Mouse (Mus musculus): Measurements from ENCODE around the gene Smtnl2.

Smtnl2 gene

GRCm38 (mm10) chr11:72401068-72401467 is 10.4 kb downstream of the Smtnl2 start:
- DNase-seq (ENCODE audit: low read depth) = no peak

- DNase-seq (ENCODE audit: low read depth) = no peak
These were observed 13.5 kb downstream of the Smtnl2 start for GRCm38 (mm10) chr11:72397811-72398525.

- no peak for DNase-seq (ENCODE audit: low read depth)
These were observed 14.4 kb downstream of the Smtnl2 start for GRCm38 (mm10) chr11:72397072-72397471.

GRCm38 (mm10) chr11:72396621-72397020 is 14.9 kb downstream of the Smtnl2 start:
- DNase-seq (ENCODE audit: low read depth) = no peak

GRCm38 (mm10) chr11:72395652-72396051 is 15.9 kb downstream of the Smtnl2 start:
- DNase-seq (ENCODE audit: low read depth) = no peak

GRCm38 (mm10) chr11:72394694-72395093 is 16.8 kb downstream of the Smtnl2 start:
- no peak for DNase-seq (ENCODE audit: low read depth)

- no peak for DNase-seq (ENCODE audit: low read depth)
These were observed 17.8 kb downstream of the Smtnl2 start for GRCm38 (mm10) chr11:72393669-72394068.

- DNase-seq (ENCODE audit: low read depth) = no peak
These were observed 18.3 kb downstream of the Smtnl2 start for GRCm38 (mm10) chr11:72393243-72393642.

GRCm38 (mm10) chr11:72391181-72391580 is 20.3 kb downstream of the Smtnl2 start:
- no peak for DNase-seq (ENCODE audit: low read depth)

- no peak for DNase-seq (ENCODE audit: low read depth)
These were observed 21.9 kb downstream of the Smtnl2 start for GRCm38 (mm10) chr11:72389407-72390142.

GRCm38 (mm10) chr11:72388113-72388529 is 23.4 kb downstream of the Smtnl2 start:
- no peak for DNase-seq (ENCODE audit: low read depth)

- DNase-seq (ENCODE audit: low read depth) = no peak
These were observed 32.2 kb downstream of the Smtnl2 start for GRCm38 (mm10) chr11:72379351-72379750.

GRCm38 (mm10) chr11:72378222-72378621 is 33.3 kb downstream of the Smtnl2 start:
- no peak for DNase-seq (ENCODE audit: low read depth)

- no peak for DNase-seq (ENCODE audit: low read depth)
These were observed 35.0 kb downstream of the Smtnl2 start for GRCm38 (mm10) chr11:72376562-72376961.

- no peak for DNase-seq (ENCODE audit: low read depth)
These were observed 41.4 kb downstream of the Smtnl2 start for GRCm38 (mm10) chr11:72369904-72370672.

GRCm38 (mm10) chr11:72367934-72368674 is 43.4 kb downstream of the Smtnl2 start:
- DNase-seq (ENCODE audit: low read depth) = no peak

- DNase-seq (ENCODE audit: low read depth) = no peak
These were observed 45.4 kb downstream of the Smtnl2 start for GRCm38 (mm10) chr11:72366126-72366525.

GRCm38 (mm10) chr11:72364526-72364925 is 47.0 kb downstream of the Smtnl2 start:
- DNase-seq (ENCODE audit: low read depth) = no peak

- DNase-seq (ENCODE audit: low read depth) = no peak
These were observed 47.8 kb downstream of the Smtnl2 start for GRCm38 (mm10) chr11:72363523-72364240.

GRCm38 (mm10) chr11:72362347-72362741 is 49.2 kb downstream of the Smtnl2 start, which contains the start of gene Tekt1:
Tekt1 (minus strand) TSS chr11:72362442.
- DNase-seq (ENCODE audit: low read depth) = no peak

Data from induced T-regulatory cell, adult 2 months (primary cell).